Mouse (Mus musculus) erythroid progenitor cell, adult 5-6 weeks (primary cell): ENCODE measurements around the gene Gm11939. TPM values are rescaled to one million over a fixed set of nuclear protein-coding genes. Genes with fewer than 3 reads are reported as not detected.

Experiments
- ATAC-seq: replicated peaks from 2 replicates; pipeline ENCODE4 v1.8.0; 2016; ENCODE audit warnings: moderate number of reproducible peaks, mild to moderate bottlenecking, moderate TSS enrichment, inconsistent platforms; ENCODE audit not compliant: poor library complexity, low FRiP score, severe bottlenecking
- total RNA-seq, 2 experiments: library from RNA; stranded (forward) in 1 of 2; stranded (reverse) in 1 of 2; fragments of 150-400 nt in 1 of 2; fragments of 186-747, 209-891 nt in 1 of 2; gene quantifications; 2 replicates each; pipeline versions ENCODE4 v1.2.3 to v1.2.4; 2015 to 2017; ENCODE audit warnings: low replicate concordance in 2 of 2

Gm11939 gene
- total RNA-seq, 2 experiments from 2014 or later, result not detected

DNA sequence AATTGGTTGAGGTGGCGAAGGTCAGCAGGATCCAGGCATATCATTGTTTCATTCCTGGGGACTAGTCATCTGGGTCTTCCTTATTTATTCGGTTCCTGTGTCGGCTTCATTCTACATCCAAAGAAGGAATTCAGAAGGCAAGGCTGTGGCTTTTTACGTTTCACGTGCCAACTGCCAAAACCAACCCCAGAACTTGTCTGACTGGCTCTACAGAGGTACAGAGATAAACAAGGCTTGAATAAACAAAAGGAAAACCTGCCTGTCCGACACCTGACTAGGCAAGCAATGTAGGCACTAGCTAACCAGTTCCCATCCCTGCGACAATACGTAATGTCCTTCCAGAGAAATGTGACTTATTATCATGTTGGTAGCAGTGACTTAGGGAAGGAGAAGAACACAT lies 45.2 kb downstream of the Gm11939 start:
- ATAC-seq, result no peak

Other genes starting within 250 kb of the Gm11939 start
Only the 30 nearest of the 35 such genes appear.
- gene Krt26, start 221.5 kb downstream of the Gm11939 start, total RNA-seq (2015; ENCODE audit: low replicate concordance), result not detected in 2 replicates
- gene Krt26, start 221.5 kb downstream of the Gm11939 start, total RNA-seq (2017; ENCODE audit: low replicate concordance), result 0.68 TPM in 1 of 2 replicates, not detected in the other
- not detected in 2 replicates for gene Krt27, start 208.4 kb downstream of the Gm11939 start, total RNA-seq (2015; ENCODE audit: low replicate concordance)
- gene Krt27, start 208.4 kb downstream of the Gm11939 start, total RNA-seq (2017; ENCODE audit: low replicate concordance), result not detected in 2 replicates
- gene Krt28, start 184.6 kb downstream of the Gm11939 start, total RNA-seq (2015; ENCODE audit: low replicate concordance), result not detected in 2 replicates
- not detected in 2 replicates for gene Krt28, start 184.6 kb downstream of the Gm11939 start, total RNA-seq (2017; ENCODE audit: low replicate concordance)
- not detected in 2 replicates for gene Krt10, start 170.1 kb downstream of the Gm11939 start, total RNA-seq (2015; ENCODE audit: low replicate concordance)
- gene Krt10, start 170.1 kb downstream of the Gm11939 start, total RNA-seq (2017; ENCODE audit: low replicate concordance), result 5.9 TPM in 1 of 2 replicates, not detected in the other
- not detected in 2 replicates for gene Krt12, start 137.2 kb downstream of the Gm11939 start, total RNA-seq (2015; ENCODE audit: low replicate concordance)
- gene Krt12, start 137.2 kb downstream of the Gm11939 start, total RNA-seq (2017; ENCODE audit: low replicate concordance), result not detected in 2 replicates
- gene Krt20, start 121.3 kb downstream of the Gm11939 start, total RNA-seq (2015; ENCODE audit: low replicate concordance), result not detected in 2 replicates
- gene Krt20, start 121.3 kb downstream of the Gm11939 start, total RNA-seq (2017; ENCODE audit: low replicate concordance), result not detected in 2 replicates
- gene Krt23, start 66.3 kb downstream of the Gm11939 start, total RNA-seq (2015; ENCODE audit: low replicate concordance), result not detected in 2 replicates
- gene Krt23, start 66.3 kb downstream of the Gm11939 start, total RNA-seq (2017; ENCODE audit: low replicate concordance), result not detected in 2 replicates
- gene Krt39, start 38.1 kb downstream of the Gm11939 start, total RNA-seq (2015; ENCODE audit: low replicate concordance), result not detected in 2 replicates
- not detected in 2 replicates for gene Krt39, start 38.1 kb downstream of the Gm11939 start, total RNA-seq (2017; ENCODE audit: low replicate concordance)
- not detected in 2 replicates for gene Krt40, start 16.3 kb downstream of the Gm11939 start, total RNA-seq (2015; ENCODE audit: low replicate concordance)
- not detected in 2 replicates for gene Krt40, start 16.3 kb downstream of the Gm11939 start, total RNA-seq (2017; ENCODE audit: low replicate concordance)
- not detected in 2 replicates for gene Krtap3-3, start 8.6 kb downstream of the Gm11939 start, total RNA-seq (2015; ENCODE audit: low replicate concordance)
- not detected in 2 replicates for gene Krtap3-3, start 8.6 kb downstream of the Gm11939 start, total RNA-seq (2017; ENCODE audit: low replicate concordance)
- not detected in 2 replicates for gene Krtap3-2, start 2.6 kb downstream of the Gm11939 start, total RNA-seq (2015; ENCODE audit: low replicate concordance)
- not detected in 2 replicates for gene Krtap3-2, start 2.6 kb downstream of the Gm11939 start, total RNA-seq (2017; ENCODE audit: low replicate concordance)
- not detected in 2 replicates for gene Krtap3-1, start 7.2 kb upstream of the Gm11939 start, total RNA-seq (2015; ENCODE audit: low replicate concordance)
- not detected in 2 replicates for gene Krtap3-1, start 7.2 kb upstream of the Gm11939 start, total RNA-seq (2017; ENCODE audit: low replicate concordance)
- not detected in 2 replicates for gene Krtap1-5, start 21.6 kb upstream of the Gm11939 start, total RNA-seq (2015; ENCODE audit: low replicate concordance)
- gene Krtap1-5, start 21.6 kb upstream of the Gm11939 start, total RNA-seq (2017; ENCODE audit: low replicate concordance), result not detected in 2 replicates
- gene Krtap1-4, start 24.2 kb upstream of the Gm11939 start, total RNA-seq (2015; ENCODE audit: low replicate concordance), result not detected in 2 replicates
- gene Krtap1-4, start 24.2 kb upstream of the Gm11939 start, total RNA-seq (2017; ENCODE audit: low replicate concordance), result not detected in 2 replicates
- not detected in 2 replicates for gene Krtap1-3, start 31.9 kb upstream of the Gm11939 start, total RNA-seq (2015; ENCODE audit: low replicate concordance)
- not detected in 2 replicates for gene Krtap1-3, start 31.9 kb upstream of the Gm11939 start, total RNA-seq (2017; ENCODE audit: low replicate concordance)
- not detected in 2 replicates for gene Krtap9-3, start 38.6 kb upstream of the Gm11939 start, total RNA-seq (2015; ENCODE audit: low replicate concordance)
- gene Krtap9-3, start 38.6 kb upstream of the Gm11939 start, total RNA-seq (2017; ENCODE audit: low replicate concordance), result not detected in 2 replicates
- gene Gm11938, start 43.8 kb upstream of the Gm11939 start, total RNA-seq (2015; ENCODE audit: low replicate concordance), result not detected in 2 replicates
- gene Gm11938, start 43.8 kb upstream of the Gm11939 start, total RNA-seq (2017; ENCODE audit: low replicate concordance), result not detected in 2 replicates
- not detected in 2 replicates for gene Gm11937, start 50.7 kb upstream of the Gm11939 start, total RNA-seq (2015; ENCODE audit: low replicate concordance)
- not detected in 2 replicates for gene Gm11937, start 50.7 kb upstream of the Gm11939 start, total RNA-seq (2017; ENCODE audit: low replicate concordance)
- gene Krtap2-4, start 55.4 kb upstream of the Gm11939 start, total RNA-seq (2015; ENCODE audit: low replicate concordance), result not detected in 2 replicates
- not detected in 2 replicates for gene Krtap2-4, start 55.4 kb upstream of the Gm11939 start, total RNA-seq (2017; ENCODE audit: low replicate concordance)
- gene Gm11562, start 61.0 kb upstream of the Gm11939 start, total RNA-seq (2015; ENCODE audit: low replicate concordance), result not detected in 2 replicates
- not detected in 2 replicates for gene Gm11562, start 61.0 kb upstream of the Gm11939 start, total RNA-seq (2017; ENCODE audit: low replicate concordance)
- not detected in 2 replicates for gene Krtap4-1, start 68.8 kb upstream of the Gm11939 start, total RNA-seq (2015; ENCODE audit: low replicate concordance)
- not detected in 2 replicates for gene Krtap4-1, start 68.8 kb upstream of the Gm11939 start, total RNA-seq (2017; ENCODE audit: low replicate concordance)
- not detected in 2 replicates for gene Krtap4-2, start 75.6 kb upstream of the Gm11939 start, total RNA-seq (2015; ENCODE audit: low replicate concordance)
- not detected in 2 replicates for gene Krtap4-2, start 75.6 kb upstream of the Gm11939 start, total RNA-seq (2017; ENCODE audit: low replicate concordance)
- gene Krtap4-7, start 84.6 kb upstream of the Gm11939 start, total RNA-seq (2015; ENCODE audit: low replicate concordance), result not detected in 2 replicates
- not detected in 2 replicates for gene Krtap4-7, start 84.6 kb upstream of the Gm11939 start, total RNA-seq (2017; ENCODE audit: low replicate concordance)
- not detected in 2 replicates for gene Gm11555, start 90.8 kb upstream of the Gm11939 start, total RNA-seq (2015; ENCODE audit: low replicate concordance)
- not detected in 2 replicates for gene Gm11555, start 90.8 kb upstream of the Gm11939 start, total RNA-seq (2017; ENCODE audit: low replicate concordance)
- not detected in 2 replicates for gene Gm11563, start 99.5 kb upstream of the Gm11939 start, total RNA-seq (2015; ENCODE audit: low replicate concordance)
- gene Gm11563, start 99.5 kb upstream of the Gm11939 start, total RNA-seq (2017; ENCODE audit: low replicate concordance), result not detected in 2 replicates
- not detected in 2 replicates for gene Krtap4-6, start 106.5 kb upstream of the Gm11939 start, total RNA-seq (2015; ENCODE audit: low replicate concordance)
- not detected in 2 replicates for gene Krtap4-6, start 106.5 kb upstream of the Gm11939 start, total RNA-seq (2017; ENCODE audit: low replicate concordance)
- gene Gm14190, start 131.3 kb upstream of the Gm11939 start, total RNA-seq (2015; ENCODE audit: low replicate concordance), result not detected in 2 replicates
- gene Gm14190, start 131.3 kb upstream of the Gm11939 start, total RNA-seq (2017; ENCODE audit: low replicate concordance), result not detected in 2 replicates
- gene Gm14180, start 174.8 kb upstream of the Gm11939 start, total RNA-seq (2015; ENCODE audit: low replicate concordance), result not detected in 2 replicates
- not detected in 2 replicates for gene Gm14180, start 174.8 kb upstream of the Gm11939 start, total RNA-seq (2017; ENCODE audit: low replicate concordance)
- gene Gm11595, start 213.4 kb upstream of the Gm11939 start, total RNA-seq (2015; ENCODE audit: low replicate concordance), result not detected in 2 replicates
- gene Gm11595, start 213.4 kb upstream of the Gm11939 start, total RNA-seq (2017; ENCODE audit: low replicate concordance), result not detected in 2 replicates
- not detected in 2 replicates for gene Krtap4-8, start 221.2 kb upstream of the Gm11939 start, total RNA-seq (2015; ENCODE audit: low replicate concordance)
- not detected in 2 replicates for gene Krtap4-8, start 221.2 kb upstream of the Gm11939 start, total RNA-seq (2017; ENCODE audit: low replicate concordance)